Mouse (Mus musculus) myocyte (in vitro differentiated cells): Measurements from ENCODE around the gene Gpr158.

Experiments used
- E2F4 ChIP-seq: IDR thresholded peaks from one replicate; pipeline ENCODE4 v1.6.1; 2011; ENCODE audit warnings: mild to moderate bottlenecking, control low read depth, moderate library complexity; ENCODE audit not compliant: insufficient read depth
- MYOD1 ChIP-seq, 3 experiments: IDR thresholded peaks; one replicate each; pipeline ENCODE4 v1.6.1; 2011; ENCODE audit warnings: control low read depth in 2 of 3, low read depth in 2 of 3, mild to moderate bottlenecking in 2 of 3, moderate library complexity in 1 of 3; ENCODE audit not compliant: insufficient read length in 2 of 3, control insufficient read depth in 1 of 3
- POLR2A ChIP-seq: IDR thresholded peaks from one replicate; pipeline ENCODE4 v1.6.1; 2011; ENCODE audit warnings: low read depth, mild to moderate bottlenecking, control low read depth, moderate library complexity; ENCODE audit not compliant: insufficient read length

DNA sequence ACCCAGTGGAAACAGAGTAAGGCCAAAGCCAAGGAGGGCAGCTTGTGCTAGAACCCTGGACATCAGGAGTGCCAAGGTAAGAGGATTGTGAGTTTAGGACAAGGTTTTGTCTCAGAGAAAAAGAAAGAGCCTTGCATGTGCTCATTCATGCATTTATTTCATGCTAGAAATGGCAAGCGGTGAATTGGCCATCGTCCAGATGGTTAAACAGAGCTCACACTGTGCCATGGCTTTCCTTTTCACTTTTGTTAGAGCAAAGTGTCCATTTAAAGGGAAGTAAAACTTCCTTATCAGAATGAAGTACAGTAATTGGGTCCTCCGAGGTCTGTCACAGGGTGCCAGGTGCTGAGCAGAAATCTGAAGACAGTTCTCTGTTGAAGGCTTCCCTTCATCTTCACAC, 38.3 kb downstream of the Gpr158 start:
- TF ChIP-seq E2F4: no peak
- no peak for TF ChIP-seq MYOD1 (IDR thresholded peaks at IDR 0.05; ENCODE audit: control insufficient read depth in 1 of 3, insufficient read length in 2 of 3, low read depth in 2 of 3)
- no peak for TF ChIP-seq POLR2A
